Mouse (Mus musculus) testis, adult 2 months (tissue): ENCODE results near the gene Pth1r.

ENCODE experiments used
- CTCF ChIP-seq: fragments of 200-500 bp; IDR thresholded peaks from 2 replicates; pipeline ENCODE4 v1.5.1; 2012; ENCODE audit warnings: low read depth, mild to moderate bottlenecking, inconsistent platforms, low read length, moderate library complexity; ENCODE audit not compliant: control insufficient read depth, insufficient read depth, insufficient replicate concordance
- POLR2A ChIP-seq: fragments of 200-500 bp; IDR thresholded peaks from 2 replicates; pipeline ENCODE4 v1.6.1; 2012; ENCODE audit warnings: low read depth, mild to moderate bottlenecking, inconsistent platforms, low read length, moderate library complexity; ENCODE audit not compliant: control insufficient read depth

- TF ChIP-seq CTCF (no peak), POLR2A (no peak)
These were observed 16.5 kb upstream of the Pth1r start for GRCm38 (mm10) chr9:110763405-110763804.
